Mouse (Mus musculus) lung, postnatal 0 days (tissue): ENCODE results near the gene Baz1b.

Experiments
- CTCF ChIP-seq: IDR thresholded peaks from 2 replicates; pipeline ENCODE4 v1.5.1; 2016; ENCODE audit warnings: antibody characterized with exemption, mild to moderate bottlenecking
- EP300 ChIP-seq: IDR thresholded peaks from 2 replicates; pipeline ENCODE4 v1.6.1; 2016; ENCODE audit warnings: antibody characterized with exemption, mild to moderate bottlenecking, control low read depth

DNA sequence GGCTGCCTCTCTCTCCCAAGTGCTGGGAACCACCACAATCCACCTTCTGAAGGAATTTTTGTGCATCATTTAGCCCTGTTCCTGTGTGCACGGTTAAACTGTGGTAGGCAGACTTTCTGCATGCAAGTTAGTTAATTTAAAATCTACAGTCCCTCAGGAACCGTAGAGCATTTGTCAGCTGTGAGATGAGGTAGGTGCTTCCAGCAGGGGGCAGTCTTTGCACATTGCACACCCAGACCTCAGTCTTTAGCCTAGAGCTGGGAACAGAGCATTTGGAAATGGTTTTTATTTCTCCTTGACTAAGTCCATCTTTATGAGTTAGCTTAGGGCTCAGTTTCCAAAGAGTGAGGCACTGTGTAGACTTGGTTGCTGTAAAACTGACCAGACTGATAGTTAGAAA lies 49.5 kb downstream of the Baz1b start:
- TF ChIP-seq CTCF (peak; percentile 86), EP300 (no peak)
